Mouse (Mus musculus) kidney, embryonic 15.5 days (tissue): ENCODE data around the gene Acot10. TPM values are rescaled to one million over a fixed set of nuclear protein-coding genes. Genes with fewer than 3 reads are reported as not detected.

ENCODE experiments used
- polyA plus RNA-seq: library from polyadenylated mRNA; unstranded; fragments of >200 nt; fragmentation: Nextera tagmentation; extraction: Ambion mirVana; gene quantifications from 2 replicates; pipeline ENCODE4 v1.2.1, GENCODE M21; 2015

Gene Acot10
- polyA plus RNA-seq, 1 experiment from 2014 or later: not detected

Other genes with a start within 250 kb of the Acot10 start
- 0.06 and 0.09 TPM in 2 replicates for gene Cdh12, start 217.5 kb downstream of the Acot10 start, polyA plus RNA-seq